Mouse (Mus musculus) liver, embryonic 14.5 days (tissue): ENCODE data around the gene Fhit.

Experiments
- CTCF ChIP-seq: IDR thresholded peaks from 2 replicates; pipeline ENCODE4 v1.5.1; 2016; ENCODE audit warnings: antibody characterized with exemption, low read depth, control low read depth
- EP300 ChIP-seq: IDR thresholded peaks from 2 replicates; pipeline ENCODE4 v1.6.1; 2016; ENCODE audit warnings: antibody characterized with exemption, low read depth

- TF ChIP-seq CTCF (no peak), EP300 (no peak)
Measured at GRCm38 (mm10) chr14:11160806-11161450, 907 bp downstream of the Fhit start.
